Mouse (Mus musculus) heart, embryonic 11.5 days (tissue): Measurements from ENCODE around the gene Pigl. TPM values are rescaled to one million over a fixed set of nuclear protein-coding genes. Genes with fewer than 3 reads are reported as not detected.
A peak's percentile ranks its signal among the peaks of the same experiment; 100 is the strongest.

ENCODE experiments used
- ATAC-seq: fragments of 200-750 bp; cut with Nextera tagmentation; replicated peaks from 2 replicates; pipeline ENCODE4 v1.8.0; 2017; ENCODE audit warnings: moderate library complexity; ENCODE audit not compliant: insufficient number of reproducible peaks, low FRiP score, low TSS enrichment
- H3K27ac ChIP-seq: fragments of 300-500 bp; sonication (generic); 2 replicates; pipeline ENCODE4 v1.5.1; 2014; ENCODE audit warnings: mild to moderate bottlenecking, low read depth, low read length
- H3K27me3 ChIP-seq: fragments of 300-500 bp; sonication (generic); 2 replicates; pipeline ENCODE4 v1.6.1; 2014; ENCODE audit warnings: mild to moderate bottlenecking, low read length, mixed read lengths; ENCODE audit not compliant: control insufficient read depth, insufficient read depth
- H3K36me3 ChIP-seq: fragments of 300-500 bp; sonication (generic); 2 replicates; pipeline ENCODE4 v1.6.1; 2014; ENCODE audit warnings: mild to moderate bottlenecking, low read length, moderate library complexity, mixed read lengths; ENCODE audit not compliant: control insufficient read depth, insufficient read depth
- H3K4me1 ChIP-seq: fragments of 300-500 bp; sonication (generic); 2 replicates; pipeline ENCODE4 v1.6.1; 2014; ENCODE audit warnings: low read length; ENCODE audit not compliant: control insufficient read depth, insufficient read depth
- H3K4me2 ChIP-seq: fragments of 300-500 bp; sonication (generic); 2 replicates; pipeline ENCODE4 v1.6.1; 2014; ENCODE audit warnings: mild to moderate bottlenecking, moderate library complexity
- H3K4me3 ChIP-seq: fragments of 300-500 bp; sonication (generic); 2 replicates; pipeline ENCODE4 v1.5.1; 2014; ENCODE audit warnings: low read depth, low read length
- H3K9ac ChIP-seq: fragments of 300-500 bp; sonication (generic); 2 replicates; pipeline ENCODE4 v1.6.1; 2014; ENCODE audit warnings: mild to moderate bottlenecking, low read depth, low read length, moderate library complexity
- H3K9me3 ChIP-seq: fragments of 300-500 bp; sonication (generic); replicated peaks from 2 replicates; pipeline ENCODE4 v1.6.1; 2016; ENCODE audit warnings: low read length; ENCODE audit not compliant: control insufficient read depth
- WGBS: fragments of 180-500 bp; shearing (Covaris S2); extraction: QIAGEN DNeasy Blood & Tissue Kit; methylation state at CpG from one replicate; pipeline ENCODE4 v1.1.7; 2014; ENCODE audit not compliant: insufficient replicate concordance; 5-methylcytosine and 5-hydroxymethylcytosine counted together
- polyA plus RNA-seq: library from polyadenylated mRNA; unstranded; fragments of >200 nt; fragmentation: Nextera tagmentation; extraction: Ambion mirVana; gene quantifications from 2 replicates; pipeline ENCODE4 v1.2.1, GENCODE M21; 2014

Gene Pigl
- 14.0 and 15.1 TPM in 2 replicates for polyA plus RNA-seq

- H3K27ac ChIP-seq = peak within 1 kb of the TSS; percentile 98
- H3K4me1 ChIP-seq = peaks cover 5% of the 10 kb centered on the region; the same call in 1 of the 2 replicates
- no peaks in the 10 kb centered on the region for H3K36me3 ChIP-seq
- H3K9me3 ChIP-seq = no peaks in the 10 kb centered on the region
- ATAC-seq = peak; percentile 32; the same call in 1 of the 2 replicates
- no peaks in the 10 kb centered on the region for H3K27me3 ChIP-seq
- under 1% methylated on average over 33 of the region's 33 CpGs for WGBS
- peak within 1 kb of the TSS; percentile 78 for H3K4me3 ChIP-seq
- peak within 1 kb of the TSS; percentile 91 for H3K4me2 ChIP-seq
- H3K9ac ChIP-seq = peak within 1 kb of the TSS; percentile 92
Measured at GRCm38 (mm10) chr11:62458276-62458724, at the start of gene Pigl, which contains the start of gene Ncor1. TSS of gene Pigl (plus strand) at chr11:62458460. TSS of gene Ncor1 (minus strand) at chr11:62458541.

GRCm38 (mm10) chr11:62408848-62409247 is 49.4 kb upstream of the Pigl start:
- Histone ChIP-seq H3K4me1 (no peaks in the 10 kb centered on the region), H3K9ac (no peak overlapping the region), H3K4me3 (no peak overlapping the region), H3K36me3 (no peaks in the 10 kb centered on the region), H3K9me3 (no peaks in the 10 kb centered on the region), H3K4me2 (no peak overlapping the region), H3K27me3 (no peaks in the 10 kb centered on the region), H3K27ac (no peak overlapping the region)
- no peak for ATAC-seq
- WGBS = 91% methylated on average over 2 of the region's 2 CpGs

- Histone ChIP-seq H3K36me3 (peaks cover 2% of the 10 kb centered on the region; the same call in 1 of the 2 replicates), H3K9me3 (no peaks in the 10 kb centered on the region), H3K4me1 (no peaks in the 10 kb centered on the region)
Measured at GRCm38 (mm10) chr11:62409611-62410010, 48.6 kb upstream of the Pigl start.

GRCm38 (mm10) chr11:62415026-62415425 is 43.2 kb upstream of the Pigl start:
- WGBS = 91% methylated on average over 4 of the region's 4 CpGs

More at GRCm38 (mm10) chr11:62409611-62410010, 48.6 kb upstream of the Pigl start:
- Histone ChIP-seq H3K9ac (no peak overlapping the region), H3K27me3 (no peaks in the 10 kb centered on the region), H3K27ac (no peak overlapping the region), H3K4me2 (no peak overlapping the region), H3K4me3 (no peak overlapping the region)
- no peak for ATAC-seq
- 95% methylated on average over 1 of the region's 1 CpGs for WGBS

GRCm38 (mm10) chr11:62424525-62424924 is 33.7 kb upstream of the Pigl start:
- H3K36me3 ChIP-seq = peaks cover 16% of the 10 kb centered on the region

More at GRCm38 (mm10) chr11:62415026-62415425, 43.2 kb upstream of the Pigl start:
- Histone ChIP-seq H3K4me3 (no peak overlapping the region), H3K9me3 (no peaks in the 10 kb centered on the region), H3K9ac (no peak overlapping the region), H3K4me1 (no peaks in the 10 kb centered on the region), H3K27me3 (no peaks in the 10 kb centered on the region), H3K27ac (no peak overlapping the region), H3K36me3 (peaks cover 7% of the 10 kb centered on the region; the same call in 1 of the 2 replicates), H3K4me2 (no peak overlapping the region)
- ATAC-seq = no peak

GRCm38 (mm10) chr11:62426266-62426665 is 32.0 kb upstream of the Pigl start:
- WGBS = 68% methylated on average over 5 of the region's 5 CpGs
- Histone ChIP-seq H3K27me3 (no peaks in the 10 kb centered on the region), H3K36me3 (peaks cover 13% of the 10 kb centered on the region), H3K4me1 (peaks cover 6% of the 10 kb centered on the region), H3K27ac (no peak overlapping the region), H3K4me3 (no peak overlapping the region), H3K9me3 (no peaks in the 10 kb centered on the region), H3K9ac (no peak overlapping the region), H3K4me2 (no peak overlapping the region)
- ATAC-seq = no peak

More at GRCm38 (mm10) chr11:62424525-62424924, 33.7 kb upstream of the Pigl start:
- WGBS = 85% methylated on average over 2 of the region's 2 CpGs
- H3K9me3 ChIP-seq = no peaks in the 10 kb centered on the region
- peaks cover 6% of the 10 kb centered on the region for H3K4me1 ChIP-seq
- no peak for ATAC-seq
- H3K4me2 ChIP-seq = no peak overlapping the region
- H3K27me3 ChIP-seq = no peaks in the 10 kb centered on the region
- no peak overlapping the region for H3K4me3 ChIP-seq
- no peak overlapping the region for H3K27ac ChIP-seq
- H3K9ac ChIP-seq = no peak overlapping the region

- no peak overlapping the region for H3K27ac ChIP-seq
- H3K36me3 ChIP-seq = peaks cover 13% of the 10 kb centered on the region
Measured at GRCm38 (mm10) chr11:62427105-62427504, 31.2 kb upstream of the Pigl start.

GRCm38 (mm10) chr11:62432211-62432610 is 26.0 kb upstream of the Pigl start:
- H3K4me3 ChIP-seq = no peak overlapping the region
- no peaks in the 10 kb centered on the region for H3K27me3 ChIP-seq
- no peaks in the 10 kb centered on the region for H3K9me3 ChIP-seq
- no peak for ATAC-seq
- no peak overlapping the region for H3K4me2 ChIP-seq
- no peaks in the 10 kb centered on the region for H3K4me1 ChIP-seq
- 97% methylated on average over 2 of the region's 2 CpGs for WGBS
- no peak overlapping the region for H3K9ac ChIP-seq
- H3K36me3 ChIP-seq = peaks cover 8% of the 10 kb centered on the region; the same call in 1 of the 2 replicates
- H3K27ac ChIP-seq = no peak overlapping the region

More at GRCm38 (mm10) chr11:62427105-62427504, 31.2 kb upstream of the Pigl start:
- ATAC-seq = no peak
- H3K27me3 ChIP-seq = no peaks in the 10 kb centered on the region
- peaks cover 6% of the 10 kb centered on the region for H3K4me1 ChIP-seq
- H3K9me3 ChIP-seq = no peaks in the 10 kb centered on the region
- no peak overlapping the region for H3K4me3 ChIP-seq
- WGBS = 73% methylated on average over 2 of the region's 3 CpGs
- no peak overlapping the region for H3K4me2 ChIP-seq
- H3K9ac ChIP-seq = no peak overlapping the region
